Mouse (Mus musculus) adrenal gland (tissue): ENCODE measurements around the gene Timp2.

Experiments
- intact Hi-C: fragments of 180-260 bp; cut with DNase I; formaldehyde crosslinking; loops from one replicate; pipeline ENCODE4 v1.15.1; 2025

Gene Timp2

DNA sequence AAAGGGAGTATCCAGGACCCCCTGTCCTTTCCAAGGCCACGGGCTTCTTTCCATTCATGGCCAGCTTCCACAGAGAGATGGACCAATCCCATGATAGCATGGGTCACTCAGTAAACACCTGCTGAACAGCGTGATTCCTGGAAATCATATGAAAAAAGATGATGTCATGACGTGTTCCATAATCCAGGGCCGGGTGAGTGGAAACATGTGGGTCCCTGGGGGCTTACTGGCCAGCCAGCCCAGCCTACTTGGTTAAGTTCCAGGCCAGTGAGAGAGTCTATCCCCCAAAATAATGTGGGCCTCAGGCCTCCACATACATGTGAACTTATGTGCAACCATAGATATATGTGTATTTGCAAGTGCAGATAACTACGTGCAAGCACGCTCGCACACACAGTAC lies 16.3 kb upstream of the Timp2 start:
- intact Hi-C loops: no loop called here

DNA sequence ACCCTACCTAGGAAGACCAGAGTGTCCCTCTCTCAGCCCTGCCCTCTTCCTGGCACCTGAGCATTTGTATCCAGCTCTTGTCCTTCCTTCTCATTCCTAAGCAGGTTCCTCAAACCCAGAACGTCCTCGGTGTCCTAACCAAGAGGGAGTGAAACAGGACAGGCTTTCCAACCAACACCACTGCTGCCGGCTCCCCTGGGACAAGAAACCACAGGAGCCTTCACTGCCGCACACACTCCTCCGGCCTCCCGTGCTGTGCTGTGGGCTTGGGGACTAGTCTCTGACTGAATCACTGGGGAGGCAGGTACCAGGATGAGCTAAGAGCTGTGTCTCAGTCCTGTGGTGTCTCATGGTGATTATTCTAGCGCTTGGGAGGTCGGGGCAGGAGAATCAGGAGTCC lies 14.1 kb upstream of the Timp2 start:
- intact Hi-C loops: no loop called here

DNA sequence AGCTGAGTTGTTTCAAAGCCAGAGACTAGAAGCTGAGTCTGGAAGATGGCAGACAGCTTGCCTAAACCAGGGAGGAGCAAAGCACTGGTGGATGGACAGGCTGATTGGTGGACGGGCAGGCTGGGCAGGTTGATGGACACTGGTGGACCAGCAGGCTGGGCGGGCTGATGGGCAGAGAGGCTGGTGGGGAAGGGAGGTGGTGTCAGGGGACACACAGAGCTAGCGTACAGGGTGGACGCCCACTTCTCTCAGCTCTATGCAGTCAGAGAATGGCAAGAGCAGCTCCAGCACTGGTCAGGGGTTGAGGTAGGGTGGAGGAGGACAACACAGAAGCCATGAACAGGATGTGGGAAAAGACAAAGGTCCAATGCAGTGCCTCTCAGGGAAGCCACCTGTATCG lies 13.7 kb upstream of the Timp2 start:
- intact Hi-C loops: no loop called here

DNA sequence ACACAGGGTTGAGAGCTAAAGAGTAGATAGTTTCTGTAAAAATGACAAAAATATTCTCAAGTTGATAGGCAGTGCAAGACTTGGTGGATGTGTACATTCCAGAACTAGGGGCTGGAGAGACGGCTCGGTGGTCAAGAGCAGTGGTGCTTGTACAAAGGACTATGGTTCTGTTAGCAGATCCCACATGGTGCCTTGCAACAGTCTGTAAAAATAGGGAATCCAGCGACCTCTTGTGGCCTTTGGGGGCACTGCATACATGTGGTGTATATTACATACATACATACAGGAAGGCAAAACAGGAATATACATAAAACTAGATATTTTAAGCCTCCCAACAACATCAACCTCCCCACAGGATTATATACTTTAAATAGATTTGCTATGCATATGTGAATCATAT lies 12.8 kb upstream of the Timp2 start:
- intact Hi-C loops: no loop called here

DNA sequence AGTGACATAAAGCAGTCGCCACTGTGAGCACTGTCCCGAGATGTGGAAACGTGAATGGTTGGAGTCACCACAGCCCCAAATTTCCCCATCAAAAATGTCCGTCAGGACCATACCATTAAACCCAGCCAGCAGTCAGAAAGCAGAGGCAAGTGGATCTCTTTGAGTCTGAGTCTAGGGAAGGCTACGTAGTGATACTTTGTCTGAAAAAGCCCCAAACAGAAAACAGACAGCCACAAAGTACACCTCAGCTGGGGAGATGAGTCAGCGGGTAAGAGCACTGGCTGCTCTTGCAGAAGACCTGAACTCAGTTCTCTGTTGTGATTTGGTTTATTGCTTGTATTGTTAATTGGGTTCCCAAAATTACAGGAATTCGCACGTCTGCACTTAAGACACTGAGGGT lies 11.0 kb upstream of the Timp2 start:
- intact Hi-C loops: no loop called here

DNA sequence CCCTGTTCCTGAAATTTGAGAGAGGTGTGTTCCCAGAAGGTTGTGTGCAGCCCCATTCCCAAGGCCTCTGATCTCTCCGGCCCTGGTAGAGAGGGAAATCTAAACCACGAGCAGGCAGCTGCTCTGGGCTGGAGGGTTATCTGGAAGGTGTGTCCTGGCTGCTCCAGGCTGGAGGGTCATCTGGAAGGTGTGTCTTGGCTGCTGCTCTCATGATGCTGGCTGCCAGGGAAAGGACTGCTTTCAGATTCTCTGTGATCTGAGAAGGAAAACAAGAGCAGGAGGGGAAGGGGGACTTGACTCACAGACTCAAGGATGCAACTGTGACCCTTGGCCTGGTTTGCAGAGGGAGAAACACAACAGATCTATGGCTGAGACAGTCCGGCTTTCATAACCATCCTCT lies 10.6 kb upstream of the Timp2 start:
- intact Hi-C loops: no loop called here

DNA sequence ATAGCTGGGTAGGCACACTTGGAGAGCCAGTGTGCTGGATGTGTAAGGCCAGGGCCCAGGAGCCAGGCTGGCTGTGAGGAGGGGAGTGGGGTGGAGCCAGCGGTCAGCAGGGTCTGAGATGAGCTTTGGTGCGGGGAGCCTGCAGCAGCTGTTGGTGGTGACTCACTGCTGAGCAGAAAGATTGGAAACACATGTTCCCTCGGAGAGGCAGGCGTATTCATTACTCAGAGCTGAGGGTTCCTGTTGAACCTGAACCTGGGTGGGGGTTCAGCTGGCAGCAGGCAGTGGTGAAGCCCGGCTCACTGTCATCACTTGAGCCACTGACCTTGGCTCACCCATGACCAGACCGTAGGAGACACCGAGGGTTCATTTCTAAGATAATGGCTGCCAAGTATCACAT lies 9.6 kb upstream of the Timp2 start:
- intact Hi-C loops: no loop called here

DNA sequence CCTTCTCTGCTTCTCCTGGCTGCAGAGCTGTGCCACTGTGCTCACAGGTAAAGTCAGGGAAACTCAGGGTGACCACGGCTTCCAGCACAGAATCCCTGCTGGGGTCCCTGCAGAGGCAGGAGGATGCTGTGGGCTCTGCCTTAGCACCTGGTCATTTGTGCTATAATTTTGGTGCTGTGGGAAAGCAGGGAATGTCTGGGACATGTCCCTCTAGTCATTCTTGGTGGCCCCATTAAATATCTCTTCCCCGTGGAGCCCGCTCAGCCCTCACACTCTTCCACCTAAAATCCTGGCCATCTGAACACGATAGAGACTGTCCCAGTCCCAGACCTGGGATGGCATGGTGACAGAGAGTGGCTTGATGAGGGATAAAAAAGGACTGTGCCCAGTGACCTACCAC lies 8.5 kb upstream of the Timp2 start:
- intact Hi-C loops: loop anchor here (5.0 kb wide), 1 partner anchor 42 kb away; no protein-coding TSS in a partner anchor

DNA sequence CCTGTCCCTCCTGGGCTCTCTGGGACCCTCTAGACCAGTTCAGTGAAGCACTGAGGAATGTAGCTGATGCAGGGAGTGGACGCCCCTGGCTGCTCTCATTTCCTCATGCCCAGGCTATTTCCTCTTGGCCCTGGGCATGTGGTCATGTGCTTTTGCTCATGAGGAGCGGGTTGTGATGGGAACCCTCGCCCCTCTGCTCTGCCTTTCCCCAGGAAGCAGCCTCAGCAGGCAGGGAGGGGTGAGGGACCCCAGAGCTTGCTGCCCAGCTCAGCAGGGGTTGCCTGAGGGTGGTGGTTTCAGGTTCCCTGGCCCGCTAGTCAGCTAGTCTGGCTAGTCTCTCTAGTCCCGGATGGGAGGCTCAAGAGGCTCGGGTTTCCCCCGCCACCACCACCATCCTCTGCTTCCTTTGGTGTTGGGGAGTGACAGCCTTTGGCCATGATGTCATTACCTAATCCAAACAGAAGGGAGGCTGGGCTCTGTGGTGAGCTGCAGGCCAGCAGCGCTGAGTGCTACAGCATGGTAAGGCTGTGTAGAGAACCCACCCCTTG lies 7.5 kb upstream of the Timp2 start:
- intact Hi-C loops: loop anchor here (5.0 kb wide), 1 partner anchor 41 kb away; no protein-coding TSS in a partner anchor

DNA sequence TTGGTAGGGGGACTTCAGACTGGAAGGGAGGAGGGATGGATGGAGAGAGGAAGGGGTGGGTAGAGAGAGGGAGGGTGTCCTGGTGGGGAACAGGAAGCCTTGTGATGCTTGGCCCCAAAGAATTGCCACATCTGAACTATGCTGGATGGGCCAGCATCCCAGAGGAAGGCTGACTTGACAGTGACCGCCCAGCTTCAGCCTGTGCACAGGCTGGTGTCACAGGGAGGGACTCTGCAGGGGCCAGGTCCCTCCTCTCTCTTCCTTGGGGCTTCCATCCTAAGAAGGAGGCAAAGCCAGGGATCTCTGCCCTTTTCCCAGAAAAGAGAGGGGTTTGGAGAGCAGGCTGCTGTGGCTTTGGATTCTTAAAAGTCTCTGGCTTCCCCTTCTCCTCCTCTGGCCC lies 7.0 kb upstream of the Timp2 start:
- intact Hi-C loops: loop anchor here (5.0 kb wide), 1 partner anchor 40 kb away; no protein-coding TSS in a partner anchor

DNA sequence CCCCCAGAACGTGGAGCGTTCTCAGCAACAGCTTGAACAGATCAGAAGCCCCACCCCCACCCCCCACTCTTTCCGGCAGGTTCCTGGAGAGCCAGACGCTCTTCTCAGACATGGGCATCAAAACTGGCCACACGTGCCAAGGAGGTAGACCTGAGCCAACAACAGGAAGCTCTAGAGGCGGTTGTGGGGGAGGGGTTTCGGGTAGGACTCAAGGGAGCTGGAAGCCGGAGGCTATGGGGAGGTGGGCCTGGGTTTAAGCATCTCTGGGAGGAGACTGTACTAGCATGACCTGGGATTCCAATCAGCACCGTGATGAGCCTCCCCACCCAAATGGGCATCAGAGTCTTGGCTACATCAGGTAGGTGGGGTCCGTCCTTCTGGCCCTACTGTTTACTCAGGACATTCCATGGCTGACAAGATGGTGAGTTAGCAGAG lies 5.4 kb upstream of the Timp2 start:
- intact Hi-C loops: loop anchor here (5.0 kb wide), 1 partner anchor 39 kb away; no protein-coding TSS in a partner anchor

DNA sequence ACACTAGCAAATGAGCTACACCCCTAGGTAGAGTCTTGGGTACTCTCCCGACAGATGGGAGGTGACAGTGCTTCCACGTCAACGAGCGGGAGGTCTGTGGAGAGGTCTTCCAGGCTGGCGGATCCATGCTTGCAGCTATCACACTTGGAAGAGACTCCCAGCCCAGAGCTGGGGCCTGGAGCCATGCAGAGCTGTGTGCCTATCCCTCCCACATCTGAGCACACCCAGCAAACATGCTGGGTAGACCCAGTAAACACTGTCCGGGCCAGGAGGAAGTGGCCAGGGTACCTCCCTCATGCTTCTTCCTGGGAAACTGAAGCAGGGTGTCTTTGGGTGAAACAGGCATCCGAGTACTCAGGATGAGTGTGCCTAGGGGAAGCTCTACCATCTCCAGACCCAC lies 5.0 kb upstream of the Timp2 start:
- intact Hi-C loops: loop anchor here (5.0 kb wide), 1 partner anchor 38 kb away; no protein-coding TSS in a partner anchor

DNA sequence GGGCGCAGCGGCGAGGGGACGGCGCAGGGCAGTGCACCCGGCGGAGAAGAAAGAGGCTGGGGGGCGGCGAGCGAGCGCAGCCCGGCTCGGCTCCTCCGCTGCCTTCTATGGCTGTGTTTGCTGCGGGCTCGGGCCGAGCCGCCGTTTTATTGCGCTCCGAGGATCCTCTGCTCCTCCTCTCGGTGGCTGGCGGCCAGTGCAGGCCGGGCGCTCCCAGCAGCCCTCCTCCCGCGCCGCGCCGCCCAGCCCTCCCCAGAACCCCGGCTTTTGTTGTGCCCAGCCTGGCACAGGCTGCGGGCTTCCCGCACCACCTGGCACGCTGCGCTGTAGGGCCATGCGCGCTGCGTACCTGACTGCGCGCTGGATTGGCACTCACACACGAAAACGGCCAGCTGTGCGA lies 335 bp downstream of the Timp2 start:
- intact Hi-C loops: no loop called here

DNA sequence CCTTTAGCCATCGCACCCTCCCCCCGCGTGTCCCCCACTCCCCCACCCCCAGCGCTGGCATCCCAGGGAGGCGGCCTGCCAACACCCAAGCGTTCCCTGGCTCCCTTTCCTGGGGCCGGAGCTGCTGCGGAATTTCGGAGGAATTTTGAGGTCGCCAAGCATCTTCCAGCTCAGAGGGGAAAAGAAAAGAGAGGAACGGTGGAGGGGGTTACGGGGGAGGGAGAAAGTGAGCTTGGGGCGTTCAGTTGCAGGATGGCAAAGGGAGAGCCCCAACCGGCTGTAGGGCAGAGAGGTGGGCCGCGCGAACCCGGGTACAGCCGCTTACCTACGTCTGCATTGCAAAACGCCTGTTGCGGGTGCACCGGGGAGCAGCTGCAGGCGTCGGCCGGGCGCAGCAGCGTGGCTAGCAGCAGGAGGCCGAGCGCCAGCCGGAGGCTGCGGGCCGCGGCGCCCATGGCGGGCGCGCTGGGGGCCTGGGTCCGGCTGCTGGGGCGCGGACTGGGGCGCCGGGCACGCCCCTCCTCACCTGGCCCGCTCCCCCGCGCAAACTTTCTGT lies 826 bp downstream of the Timp2 start:
- intact Hi-C loops: no loop called here

DNA sequence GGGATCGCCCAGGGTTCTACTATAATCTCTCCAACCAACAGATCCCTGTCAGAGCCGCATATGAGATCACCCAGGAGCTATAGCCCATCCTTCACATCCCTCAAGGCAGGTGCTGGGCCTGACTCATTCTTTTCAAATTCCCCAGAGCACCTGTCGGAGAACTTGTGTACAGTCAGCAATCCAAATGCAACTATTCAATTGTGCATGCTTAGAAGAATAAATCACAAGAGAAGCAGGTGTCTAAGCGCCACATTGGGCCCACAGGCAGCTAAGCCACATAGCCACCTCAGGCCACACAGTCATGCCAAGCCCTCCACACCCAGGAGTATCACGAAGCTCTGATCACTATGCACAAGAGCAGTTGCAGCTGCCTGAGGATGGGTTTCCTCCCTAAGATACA lies 6.0 kb downstream of the Timp2 start:
- intact Hi-C loops: no loop called here

DNA sequence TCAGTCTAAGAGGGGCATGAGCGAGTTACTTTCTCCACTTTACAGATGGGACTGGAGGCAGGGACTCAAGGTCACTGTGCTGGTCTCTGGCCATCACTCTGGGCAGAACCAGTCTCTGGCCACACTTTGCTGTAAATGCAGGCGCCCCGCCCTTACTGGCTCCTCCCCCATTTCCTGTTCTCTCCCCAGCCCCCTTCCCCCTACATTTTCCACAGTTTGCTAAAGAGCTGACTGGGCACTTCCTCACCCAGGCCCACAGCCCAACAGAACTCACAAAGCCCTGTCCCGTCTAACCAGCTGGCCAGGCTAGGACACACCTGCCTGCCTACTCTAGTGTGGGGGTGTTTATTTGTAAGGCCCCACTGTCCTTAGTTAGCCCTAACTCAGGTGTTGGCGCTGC lies 6.7 kb downstream of the Timp2 start:
- intact Hi-C loops: no loop called here

DNA sequence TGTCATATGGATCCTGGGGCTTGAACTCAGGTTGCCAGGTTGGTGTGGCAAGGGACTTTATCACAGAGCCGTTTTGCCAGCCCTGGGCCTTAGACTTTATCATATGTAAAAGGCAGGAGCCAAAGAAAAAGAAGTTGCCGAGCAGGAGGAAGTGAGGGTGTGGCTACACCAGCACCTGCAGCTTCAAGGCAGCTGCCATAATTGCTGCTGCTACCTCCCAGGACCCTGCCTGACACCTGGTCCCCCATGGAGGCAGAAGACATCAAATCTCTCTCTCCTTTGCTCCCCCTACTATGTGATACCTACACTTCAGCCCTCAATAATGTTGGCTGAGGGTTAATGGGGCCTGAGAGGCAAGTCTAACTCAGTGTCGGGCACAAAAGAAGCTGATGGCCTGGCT lies 7.1 kb downstream of the Timp2 start:
- intact Hi-C loops: no loop called here

DNA sequence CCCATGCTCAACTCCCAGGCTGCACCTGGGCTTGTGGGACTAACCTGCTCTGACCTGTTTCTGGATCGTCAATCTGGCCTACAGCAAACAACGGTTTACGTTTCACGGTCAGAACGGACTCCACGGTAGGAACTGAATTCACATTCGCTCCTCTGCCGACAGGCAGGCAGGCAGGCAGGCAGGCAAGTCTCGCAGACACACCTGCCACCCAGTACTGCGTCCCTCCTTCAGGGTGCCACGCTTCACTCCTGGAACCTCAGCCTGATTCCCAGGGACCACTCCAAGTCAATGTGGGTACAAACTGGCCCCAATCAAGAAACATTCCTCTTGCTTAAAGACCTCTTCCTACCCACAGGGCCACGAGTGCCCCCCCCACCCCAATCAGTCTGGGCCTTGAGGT lies 7.6 kb downstream of the Timp2 start:
- intact Hi-C loops: no loop called here

DNA sequence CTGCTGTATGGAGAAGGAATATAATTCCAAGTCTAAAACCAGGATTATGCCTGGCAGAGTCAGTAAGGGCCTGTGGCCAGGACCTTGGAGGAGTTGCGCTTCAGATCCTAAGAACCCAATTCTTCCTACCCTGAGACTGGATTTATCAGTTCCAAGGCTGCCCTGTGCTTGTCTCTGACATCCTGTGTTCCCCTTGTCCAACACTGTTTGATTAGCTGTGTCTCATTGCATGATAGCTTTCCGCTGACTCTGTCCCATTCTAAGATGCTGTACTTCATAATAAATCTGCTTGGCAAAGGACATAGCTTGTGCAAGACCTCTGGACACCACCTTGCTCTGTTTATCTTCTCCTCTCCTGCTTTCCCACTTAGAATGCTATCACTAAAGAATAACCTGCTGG lies 8.1 kb downstream of the Timp2 start:
- intact Hi-C loops: no loop called here

DNA sequence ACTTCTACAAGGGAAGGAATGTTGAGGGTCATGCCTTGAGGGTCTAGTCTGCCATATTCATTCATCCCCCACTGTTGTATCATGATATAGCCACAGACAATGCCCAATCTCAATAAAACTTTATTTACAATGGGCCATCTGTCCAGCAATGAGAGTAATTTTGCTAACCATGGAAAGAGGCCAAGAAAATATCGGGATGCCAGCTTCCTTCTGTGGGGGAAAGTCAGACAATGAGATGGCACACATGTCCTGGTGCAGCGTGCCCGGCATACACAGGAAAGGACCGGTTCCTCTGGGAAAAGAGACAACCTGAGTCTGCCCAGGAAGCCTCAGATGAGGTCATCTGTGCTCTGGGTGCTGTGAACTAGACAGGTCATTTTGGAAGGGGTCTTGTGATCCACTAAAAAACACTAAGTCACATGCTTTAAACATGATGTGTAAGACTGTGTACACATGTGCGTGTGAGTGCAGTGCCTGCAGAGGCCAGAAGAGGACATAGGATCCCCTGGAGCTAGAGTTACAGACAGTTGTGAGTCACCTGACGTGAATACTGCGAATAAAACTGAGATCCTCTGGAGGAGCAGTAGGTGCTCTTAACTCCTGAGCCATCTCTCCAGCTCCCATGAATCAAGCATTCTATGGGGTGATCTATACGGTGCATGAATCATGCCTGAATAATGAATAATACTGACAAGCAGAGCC lies 9.0 kb downstream of the Timp2 start:
- intact Hi-C loops: no loop called here

DNA sequence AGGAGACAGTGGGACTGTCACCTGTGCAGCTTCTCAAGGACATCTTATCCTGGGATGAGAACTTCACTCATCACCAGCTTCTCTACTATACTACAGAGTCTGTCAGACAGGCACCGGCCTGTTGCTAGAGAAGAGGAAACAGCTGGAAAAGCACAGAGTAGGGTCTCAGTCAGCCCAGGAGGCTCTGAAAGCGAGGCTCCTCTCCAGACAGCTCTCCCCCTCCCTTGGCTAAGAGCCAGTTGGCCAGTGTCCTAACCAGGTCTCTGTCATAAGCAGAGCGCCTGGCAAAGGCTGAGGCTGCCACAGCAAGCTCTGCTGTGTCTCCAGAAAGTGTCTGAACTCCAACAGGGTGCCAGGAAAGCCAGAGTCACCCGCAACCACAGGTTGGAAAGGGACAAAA lies 9.8 kb downstream of the Timp2 start:
- intact Hi-C loops: no loop called here

DNA sequence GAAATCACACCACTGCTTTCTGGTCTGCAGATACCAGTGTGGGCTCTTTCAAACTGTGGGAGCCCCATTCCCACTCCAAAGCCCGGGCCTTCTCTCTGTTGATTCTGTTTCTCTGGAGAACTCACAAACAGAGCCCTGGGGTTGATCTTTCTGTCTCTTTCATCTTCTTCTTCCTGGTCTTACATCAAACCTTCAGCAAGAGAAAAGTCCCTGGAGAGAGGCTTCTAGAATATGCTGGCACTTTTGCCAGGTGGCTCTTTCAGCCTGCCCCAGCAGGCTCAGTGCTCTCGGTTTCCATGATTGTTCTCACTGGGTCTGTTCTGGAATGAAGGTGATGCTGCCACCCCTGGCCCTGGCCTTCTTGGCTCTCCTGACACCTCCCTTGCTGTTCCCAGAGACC lies 11.9 kb downstream of the Timp2 start:
- intact Hi-C loops: no loop called here

DNA sequence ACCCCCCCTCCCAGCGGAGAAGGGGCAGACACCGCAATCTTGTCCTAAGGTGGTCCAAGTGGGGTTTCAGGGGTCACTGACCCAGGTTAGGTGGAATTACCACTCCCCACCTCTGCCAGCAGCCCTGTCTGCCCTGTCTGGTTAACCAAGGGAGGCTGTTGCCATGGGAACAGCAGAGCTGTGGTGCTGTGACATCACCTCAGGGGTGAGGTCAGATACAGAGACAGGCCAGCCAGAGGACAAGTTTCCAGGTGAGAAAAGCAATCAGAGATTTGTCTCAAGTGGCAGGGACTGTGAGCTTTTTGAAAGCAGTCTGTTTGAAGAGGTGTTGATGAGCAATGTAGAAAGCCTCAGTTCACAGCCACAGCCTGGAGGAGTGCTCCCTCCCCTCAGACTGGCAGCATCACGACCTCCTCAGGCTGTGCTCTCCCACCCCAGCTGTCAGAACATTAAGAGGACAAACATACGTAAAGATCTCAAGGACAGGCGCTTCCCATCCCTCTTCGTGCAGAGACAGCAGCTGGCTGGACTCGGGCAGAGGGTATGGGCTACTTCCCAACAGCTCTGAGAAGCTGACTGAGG lies 13.0 kb downstream of the Timp2 start, which contains the start of gene Cep295nl:
Gene Cep295nl, minus strand, starts transcription at position 101 of the 582 bp plus-strand sequence.
- intact Hi-C loops: no loop called here
